Mouse (Mus musculus): ENCODE measurements around the gene Klk6.

DNA sequence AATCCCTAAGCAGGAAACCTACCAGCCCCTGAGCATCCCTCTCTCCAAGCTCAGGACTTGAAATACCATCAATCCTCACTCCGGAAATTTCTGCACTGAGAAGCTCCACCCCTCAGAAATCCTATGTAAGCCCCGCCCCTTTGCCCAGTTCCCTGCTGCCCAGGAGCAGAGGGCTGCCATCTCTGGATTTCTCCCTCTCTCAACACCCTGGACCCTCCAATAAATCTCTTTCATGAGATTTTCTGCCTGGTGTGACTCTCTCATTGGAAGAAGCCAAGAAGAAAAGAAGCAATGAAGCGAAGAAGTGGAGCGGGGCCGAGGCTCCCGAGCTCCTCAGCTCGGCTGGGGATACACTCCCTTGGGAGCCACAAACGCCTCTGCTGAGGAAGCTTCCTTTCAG lies 36.1 kb downstream of the Klk6 start:
- TF ChIP-seq CTCF (conservative IDR thresholded peaks at IDR 0.05; ENCODE audit: low read length) (no peak), POU5F1 (IDR thresholded peaks at IDR 0.05; ENCODE audit: borderline replicate concordance, low read length) (no peak), NANOG (IDR thresholded peaks at IDR 0.05; ENCODE audit: borderline replicate concordance, low read length) (no peak)
